Mouse (Mus musculus) CH12.LX (cell line): ENCODE results near the gene Zfp93.

Experiments used
- CTCF ChIP-seq, 2 experiments: IDR thresholded peaks in 1 of 2; conservative IDR thresholded peaks in 1 of 2; 2 replicates each; pipeline ENCODE4 v1.5.1; 2011 to 2012; ENCODE audit warnings: low read depth in 2 of 2, low read length in 2 of 2, improper control_type of control experiment in 1 of 2, inconsistent platforms in 1 of 2, mild to moderate bottlenecking in 1 of 2, moderate library complexity in 1 of 2
- MAX ChIP-seq: IDR thresholded peaks from 2 replicates; pipeline ENCODE4 v1.6.1; 2011; ENCODE audit warnings: low read length, improper control_type of control experiment
- POLR2A ChIP-seq: IDR thresholded peaks from 2 replicates; pipeline ENCODE4 v1.6.1; 2011; ENCODE audit warnings: low read depth, mild to moderate bottlenecking, improper control_type of control experiment, low read length
- TBP ChIP-seq: conservative IDR thresholded peaks from 2 replicates; pipeline ENCODE4 v1.6.1; 2011; ENCODE audit warnings: low read depth, low read length, improper control_type of control experiment
- USF1 ChIP-seq: IDR thresholded peaks from 2 replicates; pipeline ENCODE4 v1.6.1; 2014; ENCODE audit warnings: low read depth, mild to moderate bottlenecking, inconsistent platforms, low read length, improper control_type of control experiment

GRCm38 (mm10) chr7:24325675-24326128, 55.5 kb downstream of the Zfp93 start:
- TF ChIP-seq POLR2A (no peak), MAX (no peak), TBP (no peak), USF1 (no peak), CTCF (conservative IDR thresholded peaks at IDR 0.05 in 1 of 2, IDR thresholded peaks at IDR 0.05 in 1 of 2; ENCODE audit: low read depth in 2 of 2, low read length in 2 of 2) (no peak)
